In genomic region chr16:91820299-91820698, GRCm38 (mm10) we compare ENCODE assay signal across 16 mouse cellular contexts.
"Had no signal": no experiment of that assay in that cellular context is flagged by ENCODE, and none has a peak within 500 bp of the region (broad histone marks: within the 10 kb centered on the region; RNA-seq: fewer than 3 reads in every experiment).

No protein-coding gene starts in this region.

- ATAC-seq: intestine, embryonic 16.5 days; lung, postnatal 0 days had no signal

- H3K9me3 ChIP-seq: kidney, embryonic 15.5 days; limb, embryonic 10.5 days; midbrain, embryonic 10.5 days; neural tube, embryonic 13.5 days; stomach, embryonic 15.5 days had no signal

- H3K27ac ChIP-seq: kidney, embryonic 15.5 days; left cerebral cortex, adult 2 months; limb, embryonic 10.5 days; liver, embryonic 14.5 days; midbrain, embryonic 10.5 days; neural tube, embryonic 13.5 days; stomach, embryonic 15.5 days had no signal

- H3K4me3 ChIP-seq: kidney, embryonic 15.5 days; left cerebral cortex, adult 2 months; limb, embryonic 10.5 days; midbrain, embryonic 10.5 days; neural tube, embryonic 13.5 days; stomach, embryonic 15.5 days had no signal

- H3K4me1 ChIP-seq: kidney, embryonic 15.5 days; limb, embryonic 10.5 days; midbrain, embryonic 10.5 days; neural tube, embryonic 13.5 days; stomach, embryonic 15.5 days had no signal

- H3K27me3 ChIP-seq: kidney, embryonic 15.5 days; neural tube, embryonic 13.5 days; stomach, embryonic 15.5 days had no signal

- H3K4me2 ChIP-seq: kidney, embryonic 15.5 days; neural tube, embryonic 13.5 days; stomach, embryonic 15.5 days had no signal

- DNase-seq: kidney, adult 2 months; kidney, postnatal 14 days; lung, adult 2 months; midbrain, embryonic 14.5 days; right cerebral cortex, postnatal 14 days; thymus, adult 2 months; thymus, postnatal 25 days had no signal

- H3K9ac ChIP-seq: kidney, embryonic 15.5 days; liver, embryonic 14.5 days; neural tube, embryonic 13.5 days; stomach, embryonic 15.5 days had no signal
